Mouse (Mus musculus) embryonic stem cell, embryonic (primary cell): ENCODE results near the gene Itga1.

Experiments used
- CTCF ChIA-PET, 4 experiments: fragments of 300-600 bp in 2 of 4; fragments of 350-600 bp in 2 of 4; sonication (Branson Sonifier 250); formaldehyde crosslinking; loops; one replicate each; lab custom pipeline; 2022; ENCODE audit warnings: inconsistent platforms in 2 of 4; lab: Charles Lee
- POLR2A ChIA-PET, 4 experiments: fragments of 300-600 bp in 2 of 4; fragments of 350-600 bp in 2 of 4; sonication (Branson Sonifier 250); formaldehyde crosslinking; loops; one replicate each; lab custom pipeline; 2022; ENCODE audit warnings: antibody characterized with exemption in 4 of 4, inconsistent platforms in 1 of 4; lab: Charles Lee

Itga1 gene

DNA sequence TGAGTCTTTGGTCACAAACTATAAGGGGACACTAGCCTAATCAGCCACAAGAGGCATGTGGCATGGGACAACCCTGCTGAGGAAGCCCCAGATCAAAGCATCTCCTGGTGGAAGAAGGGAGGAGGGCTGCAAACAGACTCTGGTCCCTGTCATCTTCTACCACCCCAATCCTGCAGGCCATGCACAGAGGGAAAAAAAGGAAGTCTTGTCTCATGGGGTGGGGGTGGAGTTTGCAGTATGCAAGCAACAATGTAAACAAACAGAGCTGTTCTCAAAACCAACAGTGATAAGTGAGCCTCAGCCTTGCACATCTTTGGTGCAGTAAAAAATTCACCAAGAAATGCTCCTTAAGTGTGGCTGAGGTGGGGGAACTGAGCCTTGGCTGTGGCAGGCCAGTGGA, 147.2 kb downstream of the Itga1 start:
- ChIA-PET POLR2A (no interaction called here), CTCF (no interaction called here)

DNA sequence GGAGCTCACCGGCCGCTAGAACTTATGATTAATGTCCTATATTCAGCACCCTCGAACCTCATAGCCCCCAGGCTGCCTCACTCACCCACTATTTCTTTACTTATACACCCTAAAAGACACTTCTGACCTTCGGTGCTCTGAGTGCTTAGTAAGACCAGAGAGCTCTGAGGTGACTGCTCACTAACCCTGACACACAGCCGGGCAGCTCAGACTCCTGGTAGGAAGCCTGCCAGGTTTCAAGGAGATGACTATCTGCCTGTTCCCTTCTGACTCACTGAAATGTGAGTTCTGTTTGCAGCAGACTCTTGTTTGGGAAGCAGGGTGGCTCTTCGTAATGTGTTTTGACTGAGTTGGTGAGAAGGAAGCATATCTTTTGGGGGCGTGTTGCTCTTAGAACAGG, 168.2 kb downstream of the Itga1 start:
- POLR2A ChIA-PET, result interaction anchor here in 1 of 4 experiments (0.9 kb wide), 1 partner anchor 94 kb away, joined by 3 read pairs; no protein-coding TSS in a partner anchor
- CTCF ChIA-PET, result no interaction called here

DNA sequence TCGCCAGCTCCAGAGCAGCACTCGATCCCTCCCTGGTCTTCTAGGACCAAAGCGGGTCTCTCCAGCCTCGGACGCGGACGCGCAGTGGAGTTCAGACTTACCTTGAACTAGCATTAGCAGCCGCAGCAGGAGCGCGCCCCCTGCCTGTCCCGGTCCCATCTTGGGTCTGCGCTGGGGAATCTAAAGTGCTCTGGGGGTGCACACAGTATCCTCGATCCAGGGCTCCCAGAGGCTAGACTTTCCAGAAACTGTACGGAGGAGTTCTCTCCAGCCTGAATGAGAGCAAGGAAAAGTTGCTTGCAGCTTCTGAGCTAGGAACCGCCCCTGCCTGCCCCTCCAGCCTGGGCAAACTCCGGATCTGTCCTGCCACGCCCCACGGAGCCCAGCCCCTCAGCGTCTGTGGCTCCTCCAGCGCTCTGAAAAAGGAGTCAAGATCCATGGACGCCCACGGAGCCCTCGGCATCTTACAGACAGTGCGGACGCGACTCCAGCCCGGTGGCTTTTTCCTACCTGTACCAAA, 169.9 kb downstream of the Itga1 start, which contains the start of gene Itga2:
Gene Itga2, minus strand, starts transcription at position 326 of the 520 bp plus-strand sequence.
- POLR2A ChIA-PET, result no interaction called here

DNA sequence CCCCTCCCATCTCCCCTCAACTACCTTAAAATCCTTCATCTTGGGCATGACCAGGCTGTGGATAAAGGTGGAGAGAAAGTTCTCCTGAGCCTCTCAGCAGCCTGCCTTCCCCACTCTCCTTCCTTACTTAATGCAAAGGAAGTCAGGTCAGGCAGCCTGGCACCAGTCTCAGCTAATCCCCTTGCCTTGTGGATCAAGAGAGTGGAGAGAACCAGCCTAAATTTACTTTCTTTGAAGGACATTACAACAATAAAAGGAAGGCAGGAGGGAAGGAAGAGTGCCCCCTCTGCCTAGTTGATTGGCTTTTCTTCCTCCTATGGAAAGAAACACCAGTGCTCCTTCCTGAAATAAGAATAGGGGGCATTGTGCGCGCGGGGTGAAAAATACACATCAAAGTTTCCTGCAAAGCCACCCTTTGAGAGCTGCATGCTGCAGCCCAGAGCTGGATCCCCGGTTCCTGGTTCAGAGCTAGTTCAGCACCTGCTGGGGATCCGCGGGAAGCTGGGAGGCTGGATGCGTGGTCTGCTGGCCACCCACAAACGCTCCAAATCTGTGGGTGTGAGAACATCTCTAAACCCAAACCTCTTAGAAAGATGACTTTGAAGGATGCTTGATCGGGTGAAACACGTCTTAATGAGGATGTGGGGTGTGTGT, 170.6 kb downstream of the Itga1 start:
- ChIA-PET CTCF (no interaction called here), POLR2A (interaction anchor here in 1 of 4 experiments (0.7 kb wide), 1 partner anchor 714 kb away, joined by 3 read pairs; no protein-coding TSS in a partner anchor)

More for the DNA sequence above, 169.9 kb downstream of the Itga1 start, which contains the start of gene Itga2:
- CTCF ChIA-PET, result interaction anchor here in 1 of 4 experiments (0.5 kb wide), 1 partner anchor 1467 kb away, joined by 5 read pairs; no protein-coding TSS in a partner anchor

DNA sequence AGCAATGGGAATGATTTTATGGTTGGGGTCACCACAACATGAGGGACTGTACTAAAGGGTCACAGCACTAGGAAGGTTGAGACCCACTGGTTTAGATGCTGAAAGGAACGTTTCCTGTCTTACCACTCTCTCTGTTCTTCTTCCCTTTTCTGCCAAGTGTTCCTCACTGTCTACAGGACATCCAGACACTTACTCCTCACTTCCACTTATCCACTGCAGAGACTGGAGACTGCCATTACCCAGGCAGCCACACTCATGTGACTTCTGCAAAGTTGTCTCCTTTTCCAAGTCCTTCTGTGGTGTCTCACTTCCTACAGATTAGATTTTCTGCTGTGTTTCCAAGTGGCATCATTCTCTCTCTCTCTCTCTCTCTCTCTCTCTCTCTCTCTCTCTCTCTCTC, 177.0 kb downstream of the Itga1 start:
- POLR2A ChIA-PET, result no interaction called here
- CTCF ChIA-PET, result no interaction called here

DNA sequence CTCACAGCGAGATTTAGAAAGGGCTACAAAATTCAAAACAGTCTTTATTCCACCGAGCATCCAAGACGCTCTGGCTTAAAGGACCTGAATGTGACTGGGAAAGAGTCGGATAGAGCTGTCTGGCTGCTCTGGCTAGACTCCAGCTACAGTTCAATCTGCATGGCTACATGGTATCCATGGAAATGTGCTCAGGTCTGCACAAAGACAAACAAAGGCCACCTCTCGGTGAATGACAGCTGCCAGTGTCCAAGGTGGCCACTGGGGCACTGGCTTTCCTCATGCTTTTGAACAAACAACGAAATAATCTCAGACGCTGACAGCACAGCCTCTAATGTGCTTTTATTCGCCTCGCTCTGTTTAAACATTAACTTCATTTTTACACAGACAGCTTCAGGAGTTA, 178.4 kb downstream of the Itga1 start:
- ChIA-PET CTCF (no interaction called here), POLR2A (no interaction called here)

DNA sequence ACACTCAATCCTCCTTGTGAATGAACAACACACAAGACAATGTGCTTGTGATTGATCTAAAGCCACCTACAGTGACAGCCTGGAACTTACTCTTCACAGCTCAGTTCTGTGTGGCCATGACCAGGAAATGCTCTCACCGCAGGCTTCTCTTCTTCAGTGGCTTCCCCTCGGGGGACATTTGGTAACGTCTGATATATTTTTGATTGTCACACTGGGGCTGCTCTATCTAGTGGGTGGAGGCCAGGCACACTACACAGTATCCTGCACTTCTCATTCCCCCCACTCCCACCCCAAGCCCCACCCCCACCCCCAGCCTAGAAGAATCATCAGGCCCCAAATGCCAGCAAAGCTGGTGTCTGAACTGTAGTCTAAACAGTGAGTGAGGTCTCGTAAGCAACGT, 186.0 kb downstream of the Itga1 start:
- ChIA-PET CTCF (no interaction called here), POLR2A (no interaction called here)

DNA sequence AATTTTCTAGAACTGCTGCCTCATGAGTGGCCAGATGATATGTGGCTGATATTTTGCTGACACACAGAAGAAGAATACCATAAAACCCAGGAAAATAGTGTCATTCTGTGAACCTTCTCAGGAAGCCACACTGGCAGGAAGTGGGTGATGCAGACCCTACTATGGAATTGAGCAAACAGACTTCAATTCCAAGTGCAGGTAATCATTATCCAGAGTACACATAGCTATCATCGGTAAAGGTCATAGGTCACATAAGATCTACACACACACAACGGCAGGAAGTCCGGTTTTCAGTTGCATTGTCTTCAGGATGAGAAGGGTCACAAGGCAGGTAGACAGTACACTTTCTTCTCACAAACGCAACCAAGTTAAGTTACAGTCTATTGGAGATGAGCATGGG, 186.8 kb downstream of the Itga1 start:
- POLR2A ChIA-PET, result no interaction called here
- CTCF ChIA-PET, result no interaction called here

DNA sequence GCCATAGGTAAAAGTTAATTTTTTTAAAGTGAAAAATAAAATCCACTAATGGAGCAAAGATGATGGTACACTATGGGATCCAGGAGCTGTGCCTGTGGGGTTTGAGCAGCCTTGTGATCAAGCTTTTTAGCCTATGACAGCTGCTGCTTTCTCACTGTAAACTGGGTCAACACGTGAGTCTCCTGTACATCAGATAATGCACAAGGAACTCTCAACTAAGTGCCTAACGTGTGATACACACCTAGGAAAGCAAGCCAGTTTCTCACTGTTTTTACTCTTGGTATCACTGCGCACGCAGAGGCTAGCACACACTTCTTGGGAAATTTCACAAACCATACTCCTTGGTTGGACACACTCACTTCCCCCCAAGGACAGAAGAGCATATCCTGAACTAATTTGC, 187.2 kb downstream of the Itga1 start:
- POLR2A ChIA-PET, result no interaction called here
- CTCF ChIA-PET, result interaction anchor here in 1 of 4 experiments (0.6 kb wide), 1 partner anchor 321 kb away, joined by 3 read pairs; no protein-coding TSS in a partner anchor

DNA sequence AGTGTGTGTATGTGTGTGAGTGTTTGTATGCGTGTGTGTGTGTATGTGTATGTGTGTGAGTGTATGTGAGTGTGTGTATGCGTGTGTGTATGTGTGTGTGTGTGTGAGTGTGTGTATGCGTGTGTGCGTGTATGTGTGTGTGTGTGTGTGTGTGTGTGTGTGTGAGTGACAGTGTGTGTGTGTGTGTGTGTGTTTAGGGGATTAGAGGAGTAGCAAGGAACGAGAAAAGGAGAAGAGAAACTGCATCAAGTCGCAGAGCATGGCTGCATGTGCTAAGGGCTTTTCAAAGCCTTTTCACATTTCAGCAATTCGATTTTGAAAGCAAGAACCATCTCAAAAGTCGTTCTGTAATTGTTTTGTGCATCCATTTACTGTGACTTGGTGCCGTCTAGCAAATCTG, 191.1 kb downstream of the Itga1 start:
- ChIA-PET CTCF (no interaction called here), POLR2A (no interaction called here)

DNA sequence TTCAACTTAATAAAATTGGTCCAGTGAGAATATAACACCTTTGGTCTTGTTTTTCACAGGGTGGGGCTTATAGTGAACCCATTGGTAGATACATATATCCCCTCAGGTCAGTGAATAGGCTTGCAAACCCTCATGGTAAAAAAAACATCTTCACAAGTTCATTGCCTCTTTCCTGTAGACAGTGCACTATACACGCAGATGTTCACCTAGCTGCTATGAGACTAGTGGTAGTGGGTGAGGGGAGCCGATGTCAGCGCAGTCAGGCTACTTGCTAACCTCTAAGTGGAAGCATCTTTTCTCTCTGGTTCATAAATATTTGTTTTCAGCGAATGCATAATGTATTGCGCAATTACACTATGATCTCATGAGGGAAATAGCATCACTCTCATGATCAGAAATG, 192.2 kb downstream of the Itga1 start:
- ChIA-PET CTCF (no interaction called here), POLR2A (no interaction called here)

DNA sequence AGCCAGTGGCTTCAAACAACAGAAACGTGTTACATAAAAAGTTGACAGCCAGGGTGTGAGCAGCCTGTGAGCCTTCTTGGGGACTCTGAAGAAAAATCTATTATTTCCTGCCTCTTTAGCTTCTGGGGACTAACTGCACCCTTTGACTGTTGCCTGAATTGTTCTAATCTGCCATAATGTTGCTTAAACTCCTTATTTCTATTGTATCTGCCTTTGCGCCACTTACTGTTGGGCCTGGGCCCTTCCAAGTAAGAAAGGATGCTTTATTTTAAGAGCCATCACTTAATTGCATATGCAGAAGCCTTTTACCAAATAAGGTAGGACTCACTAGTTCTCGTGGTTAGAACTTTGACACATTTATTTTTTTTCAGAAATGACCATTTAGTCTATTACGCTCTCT, 193.9 kb downstream of the Itga1 start:
- POLR2A ChIA-PET, result no interaction called here
- CTCF ChIA-PET, result no interaction called here
